Mouse (Mus musculus): ENCODE measurements around the gene Poln. TPM values are rescaled to one million over a fixed set of nuclear protein-coding genes. Genes with fewer than 3 reads are reported as not detected.
A peak's percentile ranks its signal among the peaks of the same experiment; 100 is the strongest.

The Poln gene
- polyA plus RNA-seq, 1 experiment from 2014 or later, result 0.98 TPM

GRCm38 (mm10) chr5:34167857-34168256 is 1.4 kb downstream of the Poln start:
- no peak overlapping the region for H3K4me2 ChIP-seq (replicated peaks)
- H3K9ac ChIP-seq, result no peak overlapping the region
- no peak overlapping the region for H3K4me3 ChIP-seq (replicated peaks; ENCODE audit: low read length)
- WGBS, result 80% methylated on average over 4 of the region's 4 CpGs
- no peaks in the 10 kb centered on the region for H3K9me3 ChIP-seq (ENCODE audit: control insufficient read depth, low read length)
- ATAC-seq (ENCODE audit: low FRiP score) (no peak), DNase-seq (ENCODE audit: low spot score) (no peak)
- H3K27me3 ChIP-seq (ENCODE audit: control insufficient read depth, insufficient read depth, low read length), result no peaks in the 10 kb centered on the region
- no peak overlapping the region for H3K27ac ChIP-seq
- H3K4me1 ChIP-seq (replicated peaks; ENCODE audit: control insufficient read depth, insufficient read depth, low read length), result peaks cover 19% of the 10 kb centered on the region; the same call in 1 of the 2 replicates
- H3K36me3 ChIP-seq (replicated peaks; ENCODE audit: control insufficient read depth, insufficient read depth), result peaks cover 5% of the 10 kb centered on the region

GRCm38 (mm10) chr5:34165793-34166192 is 3.5 kb downstream of the Poln start:
- no peak overlapping the region for H3K4me2 ChIP-seq (replicated peaks)
- 86% methylated on average over 4 of the region's 4 CpGs for WGBS
- peaks cover 19% of the 10 kb centered on the region; the same call in 1 of the 2 replicates for H3K4me1 ChIP-seq (replicated peaks; ENCODE audit: control insufficient read depth, insufficient read depth, low read length)
- no peaks in the 10 kb centered on the region for H3K27me3 ChIP-seq (ENCODE audit: control insufficient read depth, insufficient read depth, low read length)
- no peak overlapping the region for H3K27ac ChIP-seq
- H3K36me3 ChIP-seq (replicated peaks; ENCODE audit: control insufficient read depth, insufficient read depth), result peaks cover 7% of the 10 kb centered on the region
- DNase-seq (ENCODE audit: low spot score), result no peak
- no peak overlapping the region for H3K9ac ChIP-seq
- ATAC-seq (ENCODE audit: low FRiP score), result no peak
- H3K9me3 ChIP-seq (ENCODE audit: control insufficient read depth, low read length), result no peaks in the 10 kb centered on the region
- no peak overlapping the region for H3K4me3 ChIP-seq (replicated peaks; ENCODE audit: low read length)

- no peak overlapping the region for H3K4me2 ChIP-seq (replicated peaks)
- peaks cover 1% of the 10 kb centered on the region; the same call in 1 of the 2 replicates for H3K36me3 ChIP-seq (replicated peaks; ENCODE audit: control insufficient read depth, insufficient read depth)
- DNase-seq (ENCODE audit: low spot score) (no peak), ATAC-seq (ENCODE audit: low FRiP score) (no peak)
- no peak overlapping the region for H3K9ac ChIP-seq
- no peaks in the 10 kb centered on the region for H3K9me3 ChIP-seq (ENCODE audit: control insufficient read depth, low read length)
- H3K27me3 ChIP-seq (ENCODE audit: control insufficient read depth, insufficient read depth, low read length), result no peaks in the 10 kb centered on the region
- no peaks in the 10 kb centered on the region for H3K4me1 ChIP-seq (replicated peaks; ENCODE audit: control insufficient read depth, insufficient read depth, low read length)
- no peak overlapping the region for H3K27ac ChIP-seq
- no peak overlapping the region for H3K4me3 ChIP-seq (replicated peaks; ENCODE audit: low read length)
These were observed 20.8 kb downstream of the Poln start for GRCm38 (mm10) chr5:34148476-34148875.

GRCm38 (mm10) chr5:34147554-34147953 is 21.7 kb downstream of the Poln start:
- no peak for ATAC-seq (ENCODE audit: low FRiP score)
- no peaks in the 10 kb centered on the region for H3K4me1 ChIP-seq (replicated peaks; ENCODE audit: control insufficient read depth, insufficient read depth, low read length)
- WGBS, result 93% methylated on average over 3 of the region's 3 CpGs

GRCm38 (mm10) chr5:34139751-34140150 is 29.5 kb downstream of the Poln start:
- no peaks in the 10 kb centered on the region for H3K36me3 ChIP-seq (replicated peaks; ENCODE audit: control insufficient read depth, insufficient read depth)
- no peaks in the 10 kb centered on the region for H3K27me3 ChIP-seq (ENCODE audit: control insufficient read depth, insufficient read depth, low read length)
- H3K27ac ChIP-seq, result no peak overlapping the region
- no peaks in the 10 kb centered on the region for H3K4me1 ChIP-seq (replicated peaks; ENCODE audit: control insufficient read depth, insufficient read depth, low read length)
- H3K4me2 ChIP-seq (replicated peaks), result no peak overlapping the region
- no peaks in the 10 kb centered on the region for H3K9me3 ChIP-seq (ENCODE audit: control insufficient read depth, low read length)
- ATAC-seq (ENCODE audit: low FRiP score), result no peak
- WGBS, result 11% methylated on average over 1 of the region's 1 CpGs
- no peak overlapping the region for H3K9ac ChIP-seq
- peak; percentile 35 for DNase-seq (ENCODE audit: low spot score)
- H3K4me3 ChIP-seq (replicated peaks; ENCODE audit: low read length), result no peak overlapping the region

More at GRCm38 (mm10) chr5:34147554-34147953, 21.7 kb downstream of the Poln start:
- Histone ChIP-seq H3K4me2 (replicated peaks) (no peak overlapping the region), H3K9me3 (ENCODE audit: control insufficient read depth, low read length) (no peaks in the 10 kb centered on the region), H3K9ac (no peak overlapping the region), H3K36me3 (replicated peaks; ENCODE audit: control insufficient read depth, insufficient read depth) (no peaks in the 10 kb centered on the region), H3K27me3 (ENCODE audit: control insufficient read depth, insufficient read depth, low read length) (no peaks in the 10 kb centered on the region), H3K4me3 (replicated peaks; ENCODE audit: low read length) (no peak overlapping the region), H3K27ac (no peak overlapping the region)
- DNase-seq (ENCODE audit: low spot score), result no peak

GRCm38 (mm10) chr5:34132731-34133130 is 36.5 kb downstream of the Poln start:
- 80% methylated on average over 2 of the region's 2 CpGs for WGBS

GRCm38 (mm10) chr5:34124131-34124530 is 45.1 kb downstream of the Poln start:
- Histone ChIP-seq H3K4me3 (replicated peaks; ENCODE audit: low read length) (no peak overlapping the region), H3K27me3 (ENCODE audit: control insufficient read depth, insufficient read depth, low read length) (no peaks in the 10 kb centered on the region), H3K4me1 (replicated peaks; ENCODE audit: control insufficient read depth, insufficient read depth, low read length) (no peaks in the 10 kb centered on the region), H3K4me2 (replicated peaks) (no peak overlapping the region), H3K27ac (no peak overlapping the region), H3K9me3 (ENCODE audit: control insufficient read depth, low read length) (no peaks in the 10 kb centered on the region), H3K36me3 (replicated peaks; ENCODE audit: control insufficient read depth, insufficient read depth) (no peaks in the 10 kb centered on the region), H3K9ac (no peak overlapping the region)
- ATAC-seq (ENCODE audit: low FRiP score) (no peak), DNase-seq (ENCODE audit: low spot score) (no peak)
- WGBS, result 39% methylated on average over 1 of the region's 1 CpGs

More at GRCm38 (mm10) chr5:34132731-34133130, 36.5 kb downstream of the Poln start:
- Histone ChIP-seq H3K27ac (no peak overlapping the region), H3K9ac (no peak overlapping the region), H3K4me2 (replicated peaks) (no peak overlapping the region), H3K36me3 (replicated peaks; ENCODE audit: control insufficient read depth, insufficient read depth) (no peaks in the 10 kb centered on the region), H3K4me1 (replicated peaks; ENCODE audit: control insufficient read depth, insufficient read depth, low read length) (no peaks in the 10 kb centered on the region), H3K9me3 (ENCODE audit: control insufficient read depth, low read length) (no peaks in the 10 kb centered on the region), H3K4me3 (replicated peaks; ENCODE audit: low read length) (no peak overlapping the region), H3K27me3 (ENCODE audit: control insufficient read depth, insufficient read depth, low read length) (no peaks in the 10 kb centered on the region)
- DNase-seq (ENCODE audit: low spot score) (no peak), ATAC-seq (ENCODE audit: low FRiP score) (no peak)

- no peak overlapping the region for H3K4me2 ChIP-seq (replicated peaks)
- H3K4me3 ChIP-seq (replicated peaks; ENCODE audit: low read length), result no peak overlapping the region
- WGBS, result 80% methylated on average over 3 of the region's 3 CpGs
- DNase-seq (ENCODE audit: low spot score), result no peak
- no peaks in the 10 kb centered on the region for H3K9me3 ChIP-seq (ENCODE audit: control insufficient read depth, low read length)
- H3K27ac ChIP-seq, result no peak overlapping the region
- H3K4me1 ChIP-seq (replicated peaks; ENCODE audit: control insufficient read depth, insufficient read depth, low read length), result no peaks in the 10 kb centered on the region
- H3K9ac ChIP-seq, result no peak overlapping the region
- no peaks in the 10 kb centered on the region for H3K36me3 ChIP-seq (replicated peaks; ENCODE audit: control insufficient read depth, insufficient read depth)
- no peak for ATAC-seq (ENCODE audit: low FRiP score)
- H3K27me3 ChIP-seq (ENCODE audit: control insufficient read depth, insufficient read depth, low read length), result no peaks in the 10 kb centered on the region
These were observed 50.0 kb downstream of the Poln start for GRCm38 (mm10) chr5:34119121-34119856.

GRCm38 (mm10) chr5:34105681-34106080 is 63.6 kb downstream of the Poln start:
- no peak overlapping the region for H3K4me2 ChIP-seq (replicated peaks)
- H3K9me3 ChIP-seq (ENCODE audit: control insufficient read depth, low read length), result no peaks in the 10 kb centered on the region
- no peaks in the 10 kb centered on the region for H3K4me1 ChIP-seq (replicated peaks; ENCODE audit: control insufficient read depth, insufficient read depth, low read length)
- no peak overlapping the region for H3K4me3 ChIP-seq (replicated peaks; ENCODE audit: low read length)
- DNase-seq (ENCODE audit: low spot score), result no peak
- H3K27ac ChIP-seq, result no peak overlapping the region
- H3K27me3 ChIP-seq (ENCODE audit: control insufficient read depth, insufficient read depth, low read length), result no peaks in the 10 kb centered on the region
- no peaks in the 10 kb centered on the region for H3K36me3 ChIP-seq (replicated peaks; ENCODE audit: control insufficient read depth, insufficient read depth)
- 81% methylated on average over 1 of the region's 1 CpGs for WGBS
- H3K9ac ChIP-seq, result no peak overlapping the region
- ATAC-seq (ENCODE audit: low FRiP score), result no peak

Measured in hindbrain, embryonic 14.5 days (tissue).